Mouse (Mus musculus): ENCODE measurements around the gene Dock8. TPM values are rescaled to one million over a fixed set of nuclear protein-coding genes. Genes with fewer than 3 reads are reported as not detected.

Gene Dock8
- total and polyA plus RNA-seq, 3 experiments = 16.1 to 30.1 TPM; not detected in 1

GRCm38 (mm10) chr19:25052355-25052754 lies 53.0 kb downstream of the Dock8 start (continued):
- TF ChIP-seq EP300 (IDR thresholded peaks at IDR 0.05; ENCODE audit: low read depth in 1 of 2, low read length in 2 of 2) = peak; percentile 4 to 55; a peak in 2 of 4 replicates
- no peak for TF ChIP-seq ZKSCAN1 (IDR thresholded peaks at IDR 0.05; ENCODE audit: low read depth, low read length)

GRCm38 (mm10) chr19:25053152-25053551 lies 53.8 kb downstream of the Dock8 start:
- peaks cover 35% of the 10 kb centered on the region for H3K79me2 ChIP-seq (ENCODE audit: control insufficient read depth, insufficient read depth, low read length, poor library complexity)
- no peaks in the 10 kb centered on the region for H3K9me3 ChIP-seq (replicated peaks; ENCODE audit: insufficient read depth, low read length)
- H3K4me1 ChIP-seq (ENCODE audit: control insufficient read depth in 1 of 2, insufficient read depth in 2 of 2, low read length in 2 of 2) = peaks cover 7 to 18% of the 10 kb centered on the region in 2 experiments; a peak in 3 of 4 replicates
- H3K27me3 ChIP-seq (ENCODE audit: control insufficient read depth in 1 of 2, insufficient read depth in 2 of 2, low read length in 2 of 2) = no peaks in the 10 kb centered on the region
- peak; percentile 61 for DNase-seq (ENCODE audit: low read depth, low spot score)
- TF ChIP-seq MXI1 (IDR thresholded peaks at IDR 0.05; ENCODE audit: low read depth, low read length) = peak; percentile 14
- no peak for TF ChIP-seq EP300 (IDR thresholded peaks at IDR 0.05; ENCODE audit: low read depth in 1 of 2, low read length in 2 of 2)
- TF ChIP-seq MYC (IDR thresholded peaks at IDR 0.05; ENCODE audit: low read depth, low read length) = 0 out of 2 replicates have a peak, but pooled peaks have one; percentile 68
- 0 out of 2 replicates have a peak, but pooled peaks have one; percentile 0 for TF ChIP-seq GATA1 (IDR thresholded peaks at IDR 0.05; ENCODE audit: low read depth, low read length)
- peak overlapping the region; percentile 77 to 92 for H3K4me3 ChIP-seq (ENCODE audit: control insufficient read depth in 1 of 2, insufficient read depth in 1 of 2, low read depth in 2 of 2, low read length in 2 of 2)
- H3K27ac ChIP-seq (ENCODE audit: control insufficient read depth, low read depth, low read length) = peak overlapping the region; percentile 98
- H3K9ac ChIP-seq (ENCODE audit: control insufficient read depth, low read depth, low read length, poor library complexity, severe bottlenecking) = peak overlapping the region; percentile 74
- H3K36me3 ChIP-seq (ENCODE audit: control insufficient read depth in 1 of 2, insufficient read depth in 2 of 2, low read length in 2 of 2) = peaks cover 2 to 18% of the 10 kb centered on the region in 2 experiments

GRCm38 (mm10) chr19:25055025-25055424 lies 55.7 kb downstream of the Dock8 start:
- peaks cover 2 to 18% of the 10 kb centered on the region in 2 experiments for H3K36me3 ChIP-seq (ENCODE audit: control insufficient read depth in 1 of 2, insufficient read depth in 2 of 2, low read length in 2 of 2)
- H3K79me2 ChIP-seq (ENCODE audit: control insufficient read depth, insufficient read depth, low read length, poor library complexity) = peaks cover 37% of the 10 kb centered on the region
- TF ChIP-seq TAL1 (IDR thresholded peaks at IDR 0.05; ENCODE audit: low read length) (peak; percentile 17; the same call in 1 of the 2 replicates), USF2 (IDR thresholded peaks at IDR 0.05; ENCODE audit: borderline replicate concordance in 1 of 2, insufficient read depth in 1 of 2, low read depth in 1 of 2, low read length in 2 of 2) (no peak)
- no peak for DNase-seq (ENCODE audit: low read depth, low spot score)
- no peak overlapping the region for H3K9ac ChIP-seq (ENCODE audit: control insufficient read depth, low read depth, low read length, poor library complexity, severe bottlenecking)
- H3K27ac ChIP-seq (ENCODE audit: control insufficient read depth, low read depth, low read length) = no peak overlapping the region
- peaks cover 7 to 18% of the 10 kb centered on the region in 2 experiments; a peak in 3 of 4 replicates for H3K4me1 ChIP-seq (ENCODE audit: control insufficient read depth in 1 of 2, insufficient read depth in 2 of 2, low read length in 2 of 2)
- no peaks in the 10 kb centered on the region for H3K27me3 ChIP-seq (ENCODE audit: control insufficient read depth in 1 of 2, insufficient read depth in 2 of 2, low read length in 2 of 2)
- H3K4me3 ChIP-seq (ENCODE audit: control insufficient read depth in 1 of 2, insufficient read depth in 1 of 2, low read depth in 2 of 2, low read length in 2 of 2) = no peak overlapping the region
- H3K9me3 ChIP-seq (replicated peaks; ENCODE audit: insufficient read depth, low read length) = no peaks in the 10 kb centered on the region

- Histone ChIP-seq H3K79me2 (ENCODE audit: control insufficient read depth, insufficient read depth, low read length, poor library complexity) (peaks cover 37% of the 10 kb centered on the region), H3K27ac (ENCODE audit: control insufficient read depth, low read depth, low read length) (no peak overlapping the region)
These were observed 56.2 kb downstream of the Dock8 start for GRCm38 (mm10) chr19:25055559-25055958.

More at GRCm38 (mm10) chr19:25055559-25055958, 56.2 kb downstream of the Dock8 start:
- peaks cover 2 to 18% of the 10 kb centered on the region in 2 experiments for H3K36me3 ChIP-seq (ENCODE audit: control insufficient read depth in 1 of 2, insufficient read depth in 2 of 2, low read length in 2 of 2)
- TF ChIP-seq ZMIZ1 (IDR thresholded peaks at IDR 0.05; ENCODE audit: low read depth, low read length) (no peak), GABPA (IDR thresholded peaks at IDR 0.05; ENCODE audit: low read depth, low read length) (no peak), KAT2A (conservative IDR thresholded peaks at IDR 0.05; ENCODE audit: low read depth, low read length) (no peak), POLR2A (IDR thresholded peaks at IDR 0.05; ENCODE audit: control insufficient read depth in 1 of 2, insufficient read depth in 1 of 2, low read depth in 1 of 2, low read length in 2 of 2, poor library complexity in 1 of 2) (no peak), MYB (IDR thresholded peaks at IDR 0.05; ENCODE audit: low read depth, low read length) (no peak), GATA1 (IDR thresholded peaks at IDR 0.05; ENCODE audit: low read depth, low read length) (no peak), RAD21 (IDR thresholded peaks at IDR 0.05; ENCODE audit: low read depth, low read length) (no peak), MAX (IDR thresholded peaks at IDR 0.05; ENCODE audit: low read length) (no peak), E2F4 (IDR thresholded peaks at IDR 0.05; ENCODE audit: borderline replicate concordance, low read depth, low read length) (no peak), UBTF (IDR thresholded peaks at IDR 0.05; ENCODE audit: borderline replicate concordance, insufficient read depth, low read depth, low read length) (no peak)
- no peak for DNase-seq (ENCODE audit: low read depth, low spot score)
- H3K9ac ChIP-seq (ENCODE audit: control insufficient read depth, low read depth, low read length, poor library complexity, severe bottlenecking) = no peak overlapping the region
- H3K9me3 ChIP-seq (replicated peaks; ENCODE audit: insufficient read depth, low read length) = no peaks in the 10 kb centered on the region
- peaks cover 7 to 18% of the 10 kb centered on the region in 2 experiments; a peak in 3 of 4 replicates for H3K4me1 ChIP-seq (ENCODE audit: control insufficient read depth in 1 of 2, insufficient read depth in 2 of 2, low read length in 2 of 2)
- no peaks in the 10 kb centered on the region for H3K27me3 ChIP-seq (ENCODE audit: control insufficient read depth in 1 of 2, insufficient read depth in 2 of 2, low read length in 2 of 2)
- H3K4me3 ChIP-seq (ENCODE audit: control insufficient read depth in 1 of 2, insufficient read depth in 1 of 2, low read depth in 2 of 2, low read length in 2 of 2) = no peak overlapping the region

Measured in MEL (cell line).